Mouse (Mus musculus) heart, embryonic 14.5 days (tissue): Measurements from ENCODE around the gene Clybl. TPM values are rescaled to one million over a fixed set of nuclear protein-coding genes. Genes with fewer than 3 reads are reported as not detected.

ENCODE experiments used
- ATAC-seq: fragments of 200-750 bp; cut with Nextera tagmentation; 2 replicates; pipeline ENCODE4 v1.8.0; 2017; ENCODE audit warnings: low read depth, moderate TSS enrichment; ENCODE audit not compliant: insufficient number of reproducible peaks, insufficient read depth, low FRiP score
- H3K27ac ChIP-seq, 2 experiments: fragments of 200-500 bp in 1 of 2; fragments of 300-500 bp in 1 of 2; sonication (generic) in 1 of 2; replicated peaks in 1 of 2; 2 replicates each; pipeline ENCODE4 v1.5.1; 2012 to 2014; ENCODE audit warnings: low read depth in 2 of 2, low read length in 2 of 2, control low read depth in 1 of 2, mild to moderate bottlenecking in 1 of 2, mixed read lengths in 1 of 2; ENCODE audit not compliant: control insufficient read depth in 1 of 2, insufficient read depth in 1 of 2
- H3K27me3 ChIP-seq: fragments of 300-500 bp; sonication (generic); 2 replicates; pipeline ENCODE4 v1.6.1; 2014; ENCODE audit warnings: mild to moderate bottlenecking, low read length, control low read depth; ENCODE audit not compliant: control insufficient read depth, insufficient read depth
- H3K36me3 ChIP-seq: fragments of 300-500 bp; sonication (generic); 2 replicates; pipeline ENCODE4 v1.6.1; 2014; ENCODE audit warnings: mild to moderate bottlenecking, control low read depth, low read length, mixed read lengths; ENCODE audit not compliant: control insufficient read depth, insufficient read depth
- H3K4me1 ChIP-seq, 2 experiments: fragments of 200-500 bp in 1 of 2; fragments of 300-500 bp in 1 of 2; sonication (generic) in 1 of 2; 2 replicates each; pipeline ENCODE4 v1.6.1; 2012 to 2014; ENCODE audit warnings: low read length in 2 of 2, control low read depth in 1 of 2, mixed read lengths in 1 of 2; ENCODE audit not compliant: control insufficient read depth in 2 of 2, insufficient read depth in 2 of 2
- H3K4me2 ChIP-seq: fragments of 300-500 bp; sonication (generic); 2 replicates; pipeline ENCODE4 v1.6.1; 2014; ENCODE audit warnings: mild to moderate bottlenecking, low read length
- H3K4me3 ChIP-seq, 2 experiments: fragments of 200-500 bp in 1 of 2; fragments of 300-500 bp in 1 of 2; sonication (generic) in 1 of 2; 2 replicates each; pipeline ENCODE4 v1.5.1; 2012 to 2014; ENCODE audit warnings: low read length in 2 of 2, mild to moderate bottlenecking in 2 of 2, control low read depth in 1 of 2, low read depth in 1 of 2, moderate library complexity in 1 of 2; ENCODE audit not compliant: control insufficient read depth in 1 of 2, insufficient read depth in 1 of 2
- H3K9ac ChIP-seq: fragments of 300-500 bp; sonication (generic); 2 replicates; pipeline ENCODE4 v1.6.1; 2014; ENCODE audit warnings: mild to moderate bottlenecking, low read length
- H3K9me3 ChIP-seq: fragments of 300-500 bp; sonication (generic); 2 replicates; pipeline ENCODE4 v1.6.1; 2016; ENCODE audit warnings: low read length, control low read depth; ENCODE audit not compliant: control insufficient read depth
- WGBS: fragments of 180-500 bp; shearing (Covaris S2); extraction: QIAGEN DNeasy Blood & Tissue Kit; methylation state at CpG from one replicate; pipeline ENCODE4 v1.1.7; 2014; 5-methylcytosine and 5-hydroxymethylcytosine counted together
- polyA plus RNA-seq: library from polyadenylated mRNA; unstranded; fragments of >200 nt; fragmentation: Nextera tagmentation; extraction: Ambion mirVana; gene quantifications from 2 replicates; pipeline ENCODE4 v1.2.1, GENCODE M21; 2014

Gene Clybl
- polyA plus RNA-seq, 1 experiment from 2014 or later: 100 TPM

GRCm38 (mm10) chr14:122200247-122200885 is 18.9 kb downstream of the Clybl start:
- H3K4me3 ChIP-seq: no peak overlapping the region
- no peaks in the 10 kb centered on the region for H3K27me3 ChIP-seq
- no peaks in the 10 kb centered on the region for H3K4me1 ChIP-seq
- 75% methylated on average over 14 of the region's 14 CpGs for WGBS
- H3K36me3 ChIP-seq: no peaks in the 10 kb centered on the region
- H3K9ac ChIP-seq: no peak overlapping the region
- no peak for ATAC-seq
- peaks cover 4% of the 10 kb centered on the region; the same call in 1 of the 2 replicates for H3K9me3 ChIP-seq
- H3K27ac ChIP-seq: no peak overlapping the region
- H3K4me2 ChIP-seq: no peak overlapping the region

GRCm38 (mm10) chr14:122209177-122209576 is 27.7 kb downstream of the Clybl start:
- WGBS: 79% methylated on average over 5 of the region's 5 CpGs
- no peak for ATAC-seq
- Histone ChIP-seq H3K4me3 (no peak overlapping the region), H3K4me2 (no peak overlapping the region), H3K27ac (no peak overlapping the region), H3K9ac (no peak overlapping the region), H3K4me1 (no peaks in the 10 kb centered on the region), H3K36me3 (no peaks in the 10 kb centered on the region), H3K9me3 (no peaks in the 10 kb centered on the region), H3K27me3 (no peaks in the 10 kb centered on the region)

GRCm38 (mm10) chr14:122213590-122213989 is 32.1 kb downstream of the Clybl start:
- no peaks in the 10 kb centered on the region for H3K9me3 ChIP-seq
- no peaks in the 10 kb centered on the region for H3K4me1 ChIP-seq
- ATAC-seq: no peak
- H3K36me3 ChIP-seq: no peaks in the 10 kb centered on the region
- no peak overlapping the region for H3K9ac ChIP-seq
- WGBS: 84% methylated on average over 8 of the region's 8 CpGs
- no peak overlapping the region for H3K4me3 ChIP-seq
- H3K27me3 ChIP-seq: no peaks in the 10 kb centered on the region
- no peak overlapping the region for H3K27ac ChIP-seq
- no peak overlapping the region for H3K4me2 ChIP-seq

- no peaks in the 10 kb centered on the region for H3K27me3 ChIP-seq
- no peak overlapping the region for H3K4me3 ChIP-seq
- no peaks in the 10 kb centered on the region for H3K36me3 ChIP-seq
- ATAC-seq: no peak
- WGBS: 91% methylated on average over 6 of the region's 6 CpGs
- H3K4me1 ChIP-seq: no peaks in the 10 kb centered on the region
- H3K9ac ChIP-seq: no peak overlapping the region
- no peak overlapping the region for H3K27ac ChIP-seq
- no peaks in the 10 kb centered on the region; the same call in 1 of the 2 replicates for H3K9me3 ChIP-seq
- H3K4me2 ChIP-seq: no peak overlapping the region
Observed at GRCm38 (mm10) chr14:122214126-122214525, 32.6 kb downstream of the Clybl start.

- Histone ChIP-seq H3K4me2 (no peak overlapping the region), H3K9ac (no peak overlapping the region), H3K27me3 (no peaks in the 10 kb centered on the region), H3K4me1 (no peaks in the 10 kb centered on the region), H3K4me3 (no peak overlapping the region), H3K36me3 (no peaks in the 10 kb centered on the region), H3K9me3 (peaks cover 4% of the 10 kb centered on the region; the same call in 1 of the 2 replicates), H3K27ac (no peak overlapping the region)
- no peak for ATAC-seq
- 87% methylated on average over 4 of the region's 4 CpGs for WGBS
Observed at GRCm38 (mm10) chr14:122217221-122217620, 35.7 kb downstream of the Clybl start.

- 59% methylated on average over 10 of the region's 10 CpGs for WGBS
- Histone ChIP-seq H3K27ac (no peak overlapping the region), H3K36me3 (no peaks in the 10 kb centered on the region), H3K27me3 (peaks cover 40% of the 10 kb centered on the region), H3K9me3 (peaks cover 4% of the 10 kb centered on the region; the same call in 1 of the 2 replicates), H3K4me3 (no peak overlapping the region), H3K4me1 (0 out of 4 replicates have a peak, but pooled peaks cover 0 to 2% of the 10 kb centered on the region in 2 experiments), H3K9ac (no peak overlapping the region), H3K4me2 (no peak overlapping the region)
- ATAC-seq: no peak
Observed at GRCm38 (mm10) chr14:122222934-122223374, 41.5 kb downstream of the Clybl start.

GRCm38 (mm10) chr14:122223461-122224102 is 42.1 kb downstream of the Clybl start:
- H3K27me3 ChIP-seq: peaks cover 41% of the 10 kb centered on the region
- H3K4me1 ChIP-seq: 0 out of 4 replicates have a peak, but pooled peaks cover 0 to 2% of the 10 kb centered on the region in 2 experiments
- no peaks in the 10 kb centered on the region for H3K36me3 ChIP-seq
- no peak overlapping the region for H3K27ac ChIP-seq
- H3K9ac ChIP-seq: no peak overlapping the region
- ATAC-seq: peak; percentile 66; the same call in 1 of the 2 replicates
- peak overlapping the region; percentile 52 for H3K4me2 ChIP-seq
- WGBS: 15% methylated on average over 9 of the region's 9 CpGs
- H3K4me3 ChIP-seq: peak overlapping the region in 1 of 2 experiments; percentile 16; a peak in 1 of 4 replicates
- H3K9me3 ChIP-seq: peaks cover 4% of the 10 kb centered on the region; the same call in 1 of the 2 replicates
